Mouse (Mus musculus) layer of hippocampus, postnatal 10 days (tissue): ENCODE data around the gene AI661453. TPM values are rescaled to one million over a fixed set of nuclear protein-coding genes. Genes with fewer than 3 reads are reported as not detected.
"Not testable (repeated sequence)": the region's sequence is repeated elsewhere in the genome, so short reads cannot be mapped to it uniquely, and the experiment has no call there.

Experiments
- DNase-seq, 2 experiments: peaks; one replicate each; pipeline ENCODE4 v3.0.0; 2021; ENCODE audit warnings: low spot score in 2 of 2
- total RNA-seq, 2 experiments: library from RNA; stranded (reverse); gene quantifications; 2 replicates each; pipeline ENCODE4 v1.2.3; 2021

The AI661453 gene
- total RNA-seq, 2 experiments from 2014 or later, result 0.23 to 0.38 TPM

- peak; percentile 93 to 94 for DNase-seq
These were observed 65.7 kb downstream of the AI661453 start, which contains the start of gene Taf8 for GRCm38 (mm10) chr17:47501946-47502706. Gene Taf8 (minus strand): TSS chr17:47502292.

- DNase-seq, result not testable (repeated sequence)
These were observed 66.3 kb downstream of the AI661453 start for GRCm38 (mm10) chr17:47502707-47503045.

- DNase-seq, result no peak
These were observed 67.3 kb downstream of the AI661453 start for GRCm38 (mm10) chr17:47503689-47504088.

GRCm38 (mm10) chr17:47504228-47504627, 67.8 kb downstream of the AI661453 start:
- DNase-seq, result no peak

- DNase-seq, result peak; percentile 52 to 59
These were observed 68.5 kb downstream of the AI661453 start, which contains the start of gene Ccnd3 for GRCm38 (mm10) chr17:47504941-47505346. Gene Ccnd3 (plus strand): TSS chr17:47505051.

- DNase-seq, result no peak
These were observed 69.2 kb downstream of the AI661453 start for GRCm38 (mm10) chr17:47505566-47505965.

GRCm38 (mm10) chr17:47506042-47506441, 69.6 kb downstream of the AI661453 start:
- DNase-seq, result no peak

GRCm38 (mm10) chr17:47506697-47507096, 70.3 kb downstream of the AI661453 start:
- DNase-seq, result no peak

GRCm38 (mm10) chr17:47507523-47507922, 71.1 kb downstream of the AI661453 start:
- no peak for DNase-seq

- peak; percentile 74 to 78 for DNase-seq
These were observed 71.7 kb downstream of the AI661453 start for GRCm38 (mm10) chr17:47508012-47508608.

GRCm38 (mm10) chr17:47509031-47509705, 72.8 kb downstream of the AI661453 start:
- DNase-seq, result no peak

GRCm38 (mm10) chr17:47511111-47512020, 75.0 kb downstream of the AI661453 start:
- peak; percentile 98 to 99 for DNase-seq

- DNase-seq, result no peak
These were observed 76.8 kb downstream of the AI661453 start for GRCm38 (mm10) chr17:47512956-47513775.

- DNase-seq, result no peak
These were observed 78.9 kb downstream of the AI661453 start for GRCm38 (mm10) chr17:47515180-47515844.

GRCm38 (mm10) chr17:47516232-47516631, 79.8 kb downstream of the AI661453 start:
- no peak for DNase-seq

GRCm38 (mm10) chr17:47518205-47518604, 81.8 kb downstream of the AI661453 start:
- DNase-seq, result no peak
